Mouse (Mus musculus) CH12.LX (cell line): ENCODE data around the gene Fcgr4. TPM values are rescaled to one million over a fixed set of nuclear protein-coding genes. Genes with fewer than 3 reads are reported as not detected.

Experiments
- DNase-seq: peaks from one replicate; pipeline ENCODE4 v3.0.0-alpha.2; 2013; ENCODE audit errors: extremely low read depth
- H3K27ac ChIP-seq: 2 replicates; pipeline ENCODE4 v1.5.1; 2012; ENCODE audit warnings: low read depth, mild to moderate bottlenecking, control low read depth, moderate library complexity; ENCODE audit not compliant: insufficient read depth
- H3K27me3 ChIP-seq: replicated peaks from 2 replicates; pipeline ENCODE3; 2012; ENCODE audit warnings: inconsistent platforms
- H3K36me3 ChIP-seq, 2 experiments: replicated peaks in 1 of 2; 2 replicates each; pipeline versions ENCODE3 to v1.6.1; 2012; ENCODE audit warnings: inconsistent platforms in 1 of 2, low read length in 1 of 2, mild to moderate bottlenecking in 1 of 2, mixed read lengths in 1 of 2, moderate library complexity in 1 of 2; ENCODE audit not compliant: control insufficient read depth in 1 of 2, insufficient read depth in 1 of 2
- H3K4me1 ChIP-seq, 2 experiments: 2 replicates each; pipeline ENCODE4 v1.6.1; 2012; ENCODE audit warnings: inconsistent platforms in 1 of 2, moderate library complexity in 1 of 2; ENCODE audit not compliant: insufficient read depth in 2 of 2, control insufficient read depth in 1 of 2
- H3K4me2 ChIP-seq: 2 replicates; pipeline ENCODE4 v1.6.1; 2012; ENCODE audit warnings: low read depth, mild to moderate bottlenecking, control low read depth; ENCODE audit not compliant: poor library complexity, insufficient read depth, severe bottlenecking
- H3K4me3 ChIP-seq, 3 experiments: fragments of 150-350 bp in 1 of 3; sonication (generic) in 1 of 3; replicated peaks in 1 of 3; 2 replicates each; pipeline versions ENCODE3 to v1.5.1; 2011 to 2012; ENCODE audit warnings: low read depth in 2 of 3, low read length in 2 of 3, mild to moderate bottlenecking in 2 of 3, moderate library complexity in 2 of 3, control low read depth in 1 of 3, improper control_type of control experiment in 1 of 3, inconsistent platforms in 1 of 3, mixed read lengths in 1 of 3; ENCODE audit not compliant: poor library complexity in 1 of 3
- H3K79me2 ChIP-seq: replicated peaks from 2 replicates; pipeline ENCODE4 v1.6.1; 2012; ENCODE audit warnings: mild to moderate bottlenecking, moderate library complexity; ENCODE audit not compliant: control insufficient read depth, poor library complexity, insufficient read depth, severe bottlenecking; ENCODE audit errors: extremely low read depth
- H3K9ac ChIP-seq: 2 replicates; pipeline ENCODE4 v1.6.1; 2012; ENCODE audit warnings: low read depth, mild to moderate bottlenecking, control low read depth, moderate library complexity; ENCODE audit not compliant: insufficient read depth
- H3K9me3 ChIP-seq: replicated peaks from 2 replicates; pipeline ENCODE3; 2012; ENCODE audit warnings: low read length, inconsistent platforms, mixed read lengths
- BHLHE40 ChIP-seq: IDR thresholded peaks from 2 replicates; pipeline ENCODE4 v1.6.1; 2011; ENCODE audit warnings: mild to moderate bottlenecking, low read depth, low read length, improper control_type of control experiment
- CHD1 ChIP-seq: IDR thresholded peaks from 2 replicates; pipeline ENCODE4 v1.6.1; 2012; ENCODE audit warnings: low read depth, low read length, improper control_type of control experiment, inconsistent platforms
- CHD2 ChIP-seq: IDR thresholded peaks from 2 replicates; pipeline ENCODE4 v1.6.1; 2011; ENCODE audit warnings: low read length, improper control_type of control experiment
- CTCF ChIP-seq, 2 experiments: IDR thresholded peaks in 1 of 2; conservative IDR thresholded peaks in 1 of 2; 2 replicates each; pipeline ENCODE4 v1.5.1; 2011 to 2012; ENCODE audit warnings: low read depth in 2 of 2, low read length in 2 of 2, improper control_type of control experiment in 1 of 2, inconsistent platforms in 1 of 2, mild to moderate bottlenecking in 1 of 2, moderate library complexity in 1 of 2
- EP300 ChIP-seq: IDR thresholded peaks from 2 replicates; pipeline ENCODE4 v1.6.1; 2011; ENCODE audit warnings: low read length, improper control_type of control experiment
- ETS1 ChIP-seq: conservative IDR thresholded peaks from 2 replicates; pipeline ENCODE4 v1.6.1; 2012; ENCODE audit warnings: low read depth, mild to moderate bottlenecking, inconsistent platforms, low read length, improper control_type of control experiment, moderate library complexity
- HCFC1 ChIP-seq: IDR thresholded peaks from 2 replicates; pipeline ENCODE4 v1.6.1; 2012; ENCODE audit warnings: low read depth, mild to moderate bottlenecking, inconsistent platforms, low read length, improper control_type of control experiment
- IRF4 ChIP-seq: IDR thresholded peaks from 2 replicates; pipeline ENCODE4 v1.6.1; 2014; ENCODE audit warnings: low read depth, mild to moderate bottlenecking, inconsistent platforms, low read length, improper control_type of control experiment
- JUN ChIP-seq: IDR thresholded peaks from 2 replicates; pipeline ENCODE4 v1.6.1; 2011; ENCODE audit warnings: low read depth, mild to moderate bottlenecking, low read length, improper control_type of control experiment, moderate library complexity; ENCODE audit not compliant: insufficient read depth
- JUND ChIP-seq: conservative IDR thresholded peaks from 2 replicates; pipeline ENCODE4 v1.6.1; 2011; ENCODE audit warnings: low read depth, low read length, improper control_type of control experiment
- KAT2A ChIP-seq: IDR thresholded peaks from 2 replicates; pipeline ENCODE4 v1.6.1; 2012; ENCODE audit warnings: low read length, improper control_type of control experiment, inconsistent platforms; ENCODE audit not compliant: insufficient replicate concordance
- NELFE ChIP-seq: IDR thresholded peaks from 2 replicates; pipeline ENCODE4 v1.6.1; 2011; ENCODE audit warnings: low read depth, low read length, improper control_type of control experiment
- NRF1 ChIP-seq: IDR thresholded peaks from 2 replicates; pipeline ENCODE4 v1.6.1; 2014; ENCODE audit warnings: low read depth, mild to moderate bottlenecking, inconsistent platforms, low read length, improper control_type of control experiment, moderate library complexity
- PAX5 ChIP-seq: IDR thresholded peaks from 2 replicates; pipeline ENCODE4 v1.6.1; 2012; ENCODE audit warnings: low read length, inconsistent platforms, mixed read lengths
- POLR2AphosphoS2 ChIP-seq: IDR thresholded peaks from 2 replicates; pipeline ENCODE4 v1.6.1; 2011; ENCODE audit warnings: low read depth, low read length, improper control_type of control experiment
- RAD21 ChIP-seq: IDR thresholded peaks from 2 replicates; pipeline ENCODE4 v1.6.1; 2011; ENCODE audit warnings: low read depth, mild to moderate bottlenecking, low read length, improper control_type of control experiment, moderate library complexity
- RCOR1 ChIP-seq: conservative IDR thresholded peaks from 2 replicates; pipeline ENCODE4 v1.6.1; 2012; ENCODE audit warnings: low read depth, mild to moderate bottlenecking, inconsistent platforms, low read length, improper control_type of control experiment
- SIN3A ChIP-seq: IDR thresholded peaks from 2 replicates; pipeline ENCODE4 v1.6.1; 2012; ENCODE audit warnings: low read length, improper control_type of control experiment, inconsistent platforms
- SMC3 ChIP-seq: IDR thresholded peaks from 2 replicates; pipeline ENCODE4 v1.6.1; 2011; ENCODE audit warnings: low read depth, low read length, improper control_type of control experiment
- TBP ChIP-seq: conservative IDR thresholded peaks from 2 replicates; pipeline ENCODE4 v1.6.1; 2011; ENCODE audit warnings: low read depth, low read length, improper control_type of control experiment
- UBTF ChIP-seq: IDR thresholded peaks from 2 replicates; pipeline ENCODE4 v1.6.1; 2012; ENCODE audit warnings: low read depth, mild to moderate bottlenecking, inconsistent platforms, low read length, improper control_type of control experiment, moderate library complexity
- USF1 ChIP-seq: IDR thresholded peaks from 2 replicates; pipeline ENCODE4 v1.6.1; 2014; ENCODE audit warnings: low read depth, mild to moderate bottlenecking, inconsistent platforms, low read length, improper control_type of control experiment
- USF2 ChIP-seq: conservative IDR thresholded peaks from 2 replicates; pipeline ENCODE4 v1.6.1; 2011; ENCODE audit warnings: low read depth, low read length, improper control_type of control experiment
- ZKSCAN1 ChIP-seq: IDR thresholded peaks from 2 replicates; pipeline ENCODE4 v1.6.1; 2012; ENCODE audit warnings: low read depth, inconsistent platforms, low read length, improper control_type of control experiment, borderline replicate concordance
- ZNF384 ChIP-seq: IDR thresholded peaks from 2 replicates; pipeline ENCODE4 v1.6.1; 2012; ENCODE audit warnings: low read depth, low read length, improper control_type of control experiment, inconsistent platforms
- dilution Hi-C: fragments of 300-500 bp; cut with MboI; formaldehyde crosslinking; loops from 2 replicates; pipeline ENCODE4 v1.14.3; 2020; ENCODE audit warnings: low sequenced_read_pairs; ENCODE audit not compliant: extremely low pct_unique_long_range_greater_than_20kb, extremely low pct_ligation_motif_present
- in situ Hi-C: fragments of 300-500 bp; cut with MboI; formaldehyde crosslinking; loops from 3 replicates; pipeline ENCODE4 v1.14.3; 2019; ENCODE audit warnings: low sequenced_read_pairs, low pct_ligation_motif_present, low pct_unique_long_range_greater_than_20kb, mixed read lengths
- polyA plus RNA-seq: library from polyadenylated mRNA; unstranded; fragments of >175 nt; gene quantifications from 2 replicates; pipeline ENCODE4 v1.2.1, GENCODE M21; 2012; ENCODE audit warnings: low read depth; ENCODE audit not compliant: insufficient read length
- total RNA-seq, 2 experiments: library from RNA; depleted of rRNA; stranded (reverse); fragments of 300-350 nt in 1 of 2; fragments of >200 nt in 1 of 2; gene quantifications; 2 replicates each; pipeline ENCODE4 v1.2.3; 2012 to 2014

Gene Fcgr4
- total and polyA plus RNA-seq, 3 experiments, result 41.8 to 56.8 (median 52.8) TPM

- no peak for DNase-seq
- Histone ChIP-seq H3K9ac (0 out of 2 replicates have a peak overlapping the region, but pooled peaks have one; percentile 20), H3K79me2 (no peaks in the 10 kb centered on the region; the same call in 1 of the 2 replicates), H3K4me1 (peaks cover 17 to 58% of the 10 kb centered on the region in 2 experiments), H3K9me3 (peaks cover under 1% of the 10 kb centered on the region), H3K4me2 (peak overlapping the region; percentile 67), H3K36me3 (peaks cover 0 to 19% of the 10 kb centered on the region in 2 experiments), H3K4me3 (peak overlapping the region; percentile 6 to 37 (median 32)), H3K27me3 (no peaks in the 10 kb centered on the region), H3K27ac (no peak overlapping the region)
- TF ChIP-seq JUN, result no peak
- no peak for TF ChIP-seq KAT2A
- no peak for TF ChIP-seq POLR2AphosphoS2
- TF ChIP-seq HCFC1, result no peak
- no peak for TF ChIP-seq ETS1
- no peak for TF ChIP-seq CTCF (conservative IDR thresholded peaks at IDR 0.05 in 1 of 2, IDR thresholded peaks at IDR 0.05 in 1 of 2; ENCODE audit: low read depth in 2 of 2, low read length in 2 of 2)
- no peak for TF ChIP-seq NRF1
- TF ChIP-seq EP300, result no peak
- TF ChIP-seq BHLHE40, result no peak
- TF ChIP-seq PAX5, result no peak
- no peak for TF ChIP-seq RAD21
- TF ChIP-seq JUND, result no peak
- TF ChIP-seq TBP, result no peak
- no peak for TF ChIP-seq SMC3
- no peak for TF ChIP-seq CHD2
- dilution Hi-C loops (no loop called here), in situ Hi-C loops (no loop called here)
These were observed 44.5 kb upstream of the Fcgr4 start for GRCm38 (mm10) chr1:170974171-170974570.

GRCm38 (mm10) chr1:170974736-170975135, 44.0 kb upstream of the Fcgr4 start:
- no peak for TF ChIP-seq KAT2A
- TF ChIP-seq USF1, result no peak
- no peak for TF ChIP-seq RAD21
- no peak for TF ChIP-seq ZKSCAN1
- TF ChIP-seq CHD1, result no peak
- no peak for TF ChIP-seq CHD2
- TF ChIP-seq RCOR1, result no peak
- TF ChIP-seq UBTF, result no peak
- TF ChIP-seq POLR2AphosphoS2, result no peak
- no peak for TF ChIP-seq NELFE
- no peak for TF ChIP-seq CTCF (conservative IDR thresholded peaks at IDR 0.05 in 1 of 2, IDR thresholded peaks at IDR 0.05 in 1 of 2; ENCODE audit: low read depth in 2 of 2, low read length in 2 of 2)
- TF ChIP-seq JUN, result 0 out of 2 replicates have a peak, but pooled peaks have one; percentile 13
- TF ChIP-seq NRF1, result no peak
- TF ChIP-seq TBP, result no peak
- peak; percentile 77 for TF ChIP-seq JUND
- no peak for TF ChIP-seq USF2
- no peak for TF ChIP-seq HCFC1
- no peak for TF ChIP-seq ZNF384
- 0 out of 2 replicates have a peak, but pooled peaks have one; percentile 15 for TF ChIP-seq SIN3A
- TF ChIP-seq IRF4, result peak; percentile 68; the same call in 1 of the 2 replicates
- Histone ChIP-seq H3K4me1 (peaks cover 17 to 58% of the 10 kb centered on the region in 2 experiments), H3K4me2 (peak overlapping the region; percentile 92), H3K4me3 (peak overlapping the region; percentile 28 to 59 (median 42)), H3K36me3 (peaks cover 0 to 13% of the 10 kb centered on the region in 2 experiments), H3K27me3 (no peaks in the 10 kb centered on the region), H3K79me2 (no peaks in the 10 kb centered on the region; the same call in 1 of the 2 replicates), H3K27ac (no peak overlapping the region), H3K9ac (peak overlapping the region; percentile 55; the same call in 1 of the 2 replicates), H3K9me3 (no peaks in the 10 kb centered on the region)
- dilution Hi-C loops, result no loop called here
- DNase-seq, result no peak
- in situ Hi-C loops, result loop anchor here (25.0 kb wide), 1 partner anchor 337 kb away; the partner anchor contains the start of gene Olfml2b
